Mouse (Mus musculus): ENCODE data around the gene Oosp2. TPM values are rescaled to one million over a fixed set of nuclear protein-coding genes. Genes with fewer than 3 reads are reported as not detected.
A peak's percentile ranks its signal among the peaks of the same experiment; 100 is the strongest.

The Oosp2 gene
- total RNA-seq, 2 experiments from 2014 or later: not detected

- Histone ChIP-seq H3K4me3 (no peak overlapping the region), H3K27ac (no peak overlapping the region)
- TF ChIP-seq CTCF (conservative IDR thresholded peaks at IDR 0.05): no peak
- no peak for DNase-seq (ENCODE audit: low spot score in 2 of 2)
These were observed 35.6 kb downstream of the Oosp2 start for GRCm38 (mm10) chr19:11624800-11625199.

- Histone ChIP-seq H3K27ac (no peak within 1 kb of the TSS), H3K4me3 (no peak within 1 kb of the TSS)
- no peak for TF ChIP-seq CTCF (conservative IDR thresholded peaks at IDR 0.05)
- no peak for DNase-seq (ENCODE audit: low spot score in 2 of 2)
These were observed 36.8 kb downstream of the Oosp2 start, which contains the start of gene Ms4a2 for GRCm38 (mm10) chr19:11623551-11623950. Gene Ms4a2 (minus strand): TSS chr19:11623719.

GRCm38 (mm10) chr19:11617983-11618382 lies 42.4 kb downstream of the Oosp2 start:
- DNase-seq (ENCODE audit: low spot score in 2 of 2): no peak
- no peak overlapping the region for H3K4me3 ChIP-seq
- TF ChIP-seq CTCF (conservative IDR thresholded peaks at IDR 0.05): no peak
- H3K27ac ChIP-seq: no peak overlapping the region

DNA sequence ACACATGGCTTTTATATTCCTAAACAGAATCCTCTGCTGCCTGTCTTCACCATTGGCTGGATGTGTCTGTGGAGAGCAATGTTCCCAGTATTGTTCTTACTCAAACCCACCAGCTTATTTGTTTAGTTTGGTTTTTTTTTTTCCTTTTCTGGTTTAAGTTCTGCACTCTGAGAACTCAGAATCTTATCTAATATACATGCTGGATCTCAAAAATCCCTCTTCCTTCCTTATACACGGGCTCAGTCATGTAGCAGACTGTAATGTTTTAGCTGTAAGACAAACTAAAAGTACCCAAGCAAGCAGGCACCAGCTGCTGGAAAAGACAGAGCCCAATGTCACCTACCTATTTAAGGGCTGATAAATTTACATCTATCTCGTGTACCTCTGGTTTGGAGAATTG lies 45.6 kb downstream of the Oosp2 start:
- no peak overlapping the region for H3K4me3 ChIP-seq
- no peak for DNase-seq (ENCODE audit: low spot score in 2 of 2)
- H3K27ac ChIP-seq: no peak overlapping the region
- TF ChIP-seq CTCF (conservative IDR thresholded peaks at IDR 0.05): no peak

- TF ChIP-seq CTCF (conservative IDR thresholded peaks at IDR 0.05): no peak
- no peak for DNase-seq (ENCODE audit: low spot score in 2 of 2)
- Histone ChIP-seq H3K4me3 (no peak overlapping the region), H3K27ac (no peak overlapping the region)
These were observed 46.4 kb downstream of the Oosp2 start for GRCm38 (mm10) chr19:11613776-11614443.

DNA sequence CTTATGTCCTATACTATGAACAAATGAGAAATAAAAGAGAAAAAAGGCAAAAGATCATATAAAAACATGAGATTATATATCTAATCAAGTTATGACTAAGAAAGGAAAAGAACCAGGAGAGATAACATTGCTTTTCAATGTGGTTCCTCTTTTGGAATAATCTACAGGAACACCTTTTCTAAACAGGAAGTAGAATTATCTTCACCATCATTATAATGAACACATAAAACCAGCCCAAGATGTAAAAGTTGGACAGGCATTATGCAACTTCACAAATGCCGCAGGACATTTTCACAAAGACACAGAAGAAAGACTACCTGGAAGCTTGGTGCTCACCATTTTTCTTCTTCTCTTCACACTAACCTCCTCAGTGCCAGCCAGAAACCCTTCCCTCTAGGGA lies 47.3 kb downstream of the Oosp2 start:
- no peak overlapping the region for H3K27ac ChIP-seq
- H3K4me3 ChIP-seq: no peak overlapping the region
- TF ChIP-seq CTCF (conservative IDR thresholded peaks at IDR 0.05): no peak
- no peak for DNase-seq (ENCODE audit: low spot score in 2 of 2)

DNA sequence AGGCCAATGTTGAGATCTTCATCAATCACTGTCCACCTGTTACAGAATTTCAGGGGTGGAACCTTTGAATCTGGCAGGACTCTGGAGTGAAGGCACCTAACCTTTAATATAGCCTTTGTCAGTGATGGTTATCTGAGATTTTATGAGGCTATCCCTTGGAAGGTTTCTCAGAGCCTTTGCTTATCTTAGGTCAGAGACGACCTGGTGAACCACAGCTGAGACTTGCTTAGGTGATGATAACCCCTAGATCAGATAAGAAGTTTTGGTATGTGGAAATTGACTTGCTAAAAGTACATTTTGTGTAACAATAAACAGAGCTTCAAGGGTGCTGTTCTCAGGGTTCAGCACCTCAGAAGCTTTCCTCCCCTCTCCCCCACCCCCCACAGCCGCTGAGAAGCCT lies 48.1 kb downstream of the Oosp2 start:
- Histone ChIP-seq H3K27ac (no peak overlapping the region), H3K4me3 (no peak overlapping the region)
- DNase-seq (ENCODE audit: low spot score in 2 of 2): no peak
- TF ChIP-seq CTCF (conservative IDR thresholded peaks at IDR 0.05): no peak

DNA sequence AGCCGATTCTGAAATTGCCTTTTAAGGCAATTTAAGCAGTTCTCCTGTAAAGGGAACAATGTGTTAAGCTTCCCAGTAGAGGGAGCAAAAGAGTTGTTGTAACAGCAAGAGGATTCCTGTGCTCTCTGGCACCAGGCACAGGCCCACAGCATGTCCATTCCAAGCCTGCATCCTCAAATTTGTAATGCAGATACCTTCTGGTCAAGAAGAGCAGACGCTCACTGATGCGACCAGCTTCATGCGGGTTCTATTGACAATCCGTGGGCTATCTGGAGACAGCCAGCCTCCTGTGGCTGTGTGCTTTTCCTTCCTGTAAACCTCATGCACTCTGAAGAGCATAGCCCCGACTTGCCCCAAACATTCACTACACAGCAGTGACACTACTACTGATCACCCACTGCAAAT lies 48.8 kb downstream of the Oosp2 start:
- peak; percentile 24 to 39 for DNase-seq (ENCODE audit: low spot score in 2 of 2)
- Histone ChIP-seq H3K4me3 (no peak overlapping the region), H3K27ac (no peak overlapping the region)
- TF ChIP-seq CTCF (conservative IDR thresholded peaks at IDR 0.05): peak; percentile 89

GRCm38 (mm10) chr19:11608172-11608571 lies 52.2 kb downstream of the Oosp2 start:
- Histone ChIP-seq H3K27ac (no peak overlapping the region), H3K4me3 (no peak overlapping the region)
- peak; percentile 79 for TF ChIP-seq CTCF (conservative IDR thresholded peaks at IDR 0.05)
- DNase-seq (ENCODE audit: low spot score in 2 of 2): peak in 1 of 2 experiments; percentile 29

DNA sequence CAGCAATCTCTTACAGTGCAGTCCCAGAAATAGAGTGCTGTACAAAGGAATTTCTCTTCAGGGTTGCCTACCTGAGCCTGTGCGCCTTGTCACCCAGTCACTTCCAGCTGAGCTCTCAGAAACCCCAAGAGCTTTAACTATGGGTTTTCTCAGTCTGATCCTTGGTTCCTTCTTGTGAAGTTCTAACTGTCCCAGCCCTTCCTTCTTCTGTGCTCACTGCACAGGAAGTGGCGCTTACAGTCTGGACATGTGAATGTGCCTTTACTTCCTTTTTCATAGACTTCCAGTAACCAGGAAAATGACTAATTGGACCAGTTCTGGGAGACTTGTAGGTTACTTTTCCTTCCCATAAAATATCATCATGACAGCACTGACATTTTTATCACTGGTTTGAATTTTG lies 55.8 kb downstream of the Oosp2 start, which contains the start of gene Ms4a6d:
Gene Ms4a6d (minus strand): TSS at position 247 of the 400 bp plus-strand sequence.
- Histone ChIP-seq H3K4me3 (no peak within 1 kb of the TSS), H3K27ac (no peak within 1 kb of the TSS)
- no peak for DNase-seq (ENCODE audit: low spot score in 2 of 2)
- TF ChIP-seq CTCF (conservative IDR thresholded peaks at IDR 0.05): no peak

DNA sequence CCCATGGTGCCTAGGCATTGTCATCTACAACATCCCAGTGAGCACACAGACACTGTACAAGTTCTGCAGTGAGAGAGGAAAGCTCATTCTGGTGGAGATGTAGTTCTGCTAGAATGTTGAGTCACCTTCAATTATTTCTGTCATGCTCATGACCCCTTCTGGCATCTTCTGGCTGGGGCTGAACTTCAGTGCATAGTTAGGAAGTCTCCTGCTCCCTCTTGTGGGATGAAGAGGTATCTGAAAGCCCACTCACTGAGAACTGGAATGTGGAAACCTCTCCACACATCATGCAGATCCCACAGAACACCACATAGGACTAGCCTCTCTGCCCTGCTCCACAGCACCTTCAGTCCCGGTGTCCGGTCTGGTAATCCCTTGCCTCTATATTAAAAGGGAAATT lies 58.3 kb downstream of the Oosp2 start:
- peak; percentile 44 to 48 for DNase-seq (ENCODE audit: low spot score in 2 of 2)
- H3K4me3 ChIP-seq: no peak overlapping the region
- TF ChIP-seq CTCF (conservative IDR thresholded peaks at IDR 0.05): peak; percentile 84
- H3K27ac ChIP-seq: no peak overlapping the region

GRCm38 (mm10) chr19:11601349-11601748 lies 59.0 kb downstream of the Oosp2 start:
- H3K27ac ChIP-seq: no peak overlapping the region
- no peak for TF ChIP-seq CTCF (conservative IDR thresholded peaks at IDR 0.05)
- no peak overlapping the region for H3K4me3 ChIP-seq
- no peak for DNase-seq (ENCODE audit: low spot score in 2 of 2)

Other genes with a start within 250 kb of the Oosp2 start
- gene Ms4a4b, start 217.0 kb downstream of the Oosp2 start, total RNA-seq (2021): not detected
- gene Ms4a6c, start 191.2 kb downstream of the Oosp2 start, total RNA-seq (2021): under 1 TPM; 0.84 to 0.86 TPM
- under 1 TPM; 0.36 to 0.83 TPM for gene Gm8369, start 174.6 kb downstream of the Oosp2 start, total RNA-seq (2021)
- gene Ms4a6b, start 144.0 kb downstream of the Oosp2 start, total RNA-seq (2021): 1 to 10 TPM; 1.2 to 1.4 TPM
- gene Ms4a4d, start 123.8 kb downstream of the Oosp2 start, total RNA-seq (2021): not detected
- 1 to 10 TPM; 1.4 to 1.5 TPM for gene Ms4a6d, start 55.7 kb downstream of the Oosp2 start, total RNA-seq (2021)
- gene Ms4a2, start 36.8 kb downstream of the Oosp2 start, total RNA-seq (2021): under 1 TPM in 1 of 2 experiments, not detected in 1; 0.38 TPM
- not detected for gene Ms4a3, start 19.7 kb downstream of the Oosp2 start, total RNA-seq (2021)
- gene Oosp1, start 30.6 kb upstream of the Oosp2 start, total RNA-seq (2021): not detected
- gene Oosp3, start 36.5 kb upstream of the Oosp2 start, total RNA-seq (2021): not detected
- gene Gif, start 87.0 kb upstream of the Oosp2 start, total RNA-seq (2021): not detected
- 10 to 100 TPM; 31.2 to 34.6 TPM for gene Mrpl16, start 109.8 kb upstream of the Oosp2 start, total RNA-seq (2021)
- gene Stx3, start 158.8 kb upstream of the Oosp2 start, total RNA-seq (2021): 10 to 100 TPM; 30.6 to 39.3 TPM
- gene Olfr1417, start 178.7 kb upstream of the Oosp2 start, total RNA-seq (2021): not detected
- gene Olfr1418, start 200.5 kb upstream of the Oosp2 start, total RNA-seq (2021): not detected
- not detected for gene Olfr1419, start 214.5 kb upstream of the Oosp2 start, total RNA-seq (2021)
- not detected for gene Olfr1420, start 226.0 kb upstream of the Oosp2 start, total RNA-seq (2021)